Mouse (Mus musculus) CD4-positive helper T cell, adult 2 months (primary cell): ENCODE results near the gene Dffb.
A peak's percentile ranks its signal among the peaks of the same experiment; 100 is the strongest.

Source experiments
- DNase-seq: peaks from one replicate; pipeline ENCODE4 v3.0.0-alpha.2; 2012; ENCODE audit warnings: low read depth, missing footprints, low spot score

The Dffb gene

DNA sequence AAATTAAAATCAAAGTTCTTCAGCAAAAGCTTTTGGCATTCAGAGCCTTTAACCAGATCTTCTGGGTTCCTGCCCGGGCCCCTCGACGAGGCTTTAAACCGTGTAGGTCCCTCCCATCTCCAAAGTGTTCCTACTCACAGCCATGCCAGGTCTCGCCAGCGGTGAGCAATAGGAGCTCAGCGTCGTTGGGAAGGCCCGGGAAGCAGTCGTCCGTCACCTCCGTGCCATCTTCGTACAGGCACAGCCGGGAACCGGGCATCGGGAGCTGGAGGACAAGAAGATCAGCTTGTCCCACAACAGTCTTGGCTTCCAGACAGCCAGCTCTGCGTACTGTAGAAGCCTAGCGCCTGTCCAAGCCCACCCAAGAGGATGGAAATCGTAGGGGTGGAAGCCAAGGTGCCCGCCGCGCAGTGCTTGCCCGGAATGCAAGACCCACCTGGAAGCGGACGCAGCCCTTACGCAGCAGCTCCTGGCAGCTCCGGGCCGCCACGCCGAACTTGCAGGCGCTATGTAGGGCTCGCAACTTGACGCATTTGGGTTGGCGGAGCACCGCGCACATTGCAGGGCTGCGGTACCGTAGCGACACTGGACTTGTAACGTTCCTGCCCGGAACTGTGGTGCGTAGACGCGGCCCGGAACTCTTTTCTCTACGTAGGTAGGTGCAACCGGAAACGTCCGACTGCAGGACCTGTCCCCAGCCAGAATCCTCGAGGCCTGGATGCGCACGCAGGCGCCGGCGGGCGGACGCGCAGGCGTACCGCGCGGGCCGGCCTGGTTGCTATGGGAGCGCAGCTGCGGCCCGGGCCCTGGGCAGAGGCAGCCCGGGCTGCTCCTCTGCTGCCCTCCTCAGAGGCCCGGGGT is at the start of gene Dffb, which contains the start of gene Cep104:
Gene Dffb, minus strand, starts transcription at position 696 of the 861 bp plus-strand sequence.
Gene Cep104, plus strand, starts transcription at position 764 of the 861 bp plus-strand sequence.
- DNase-seq: peak; percentile 92

- no peak for DNase-seq
Observed at GRCm38 (mm10) chr4:154023754-154024601, 49.1 kb upstream of the Dffb start.

DNA sequence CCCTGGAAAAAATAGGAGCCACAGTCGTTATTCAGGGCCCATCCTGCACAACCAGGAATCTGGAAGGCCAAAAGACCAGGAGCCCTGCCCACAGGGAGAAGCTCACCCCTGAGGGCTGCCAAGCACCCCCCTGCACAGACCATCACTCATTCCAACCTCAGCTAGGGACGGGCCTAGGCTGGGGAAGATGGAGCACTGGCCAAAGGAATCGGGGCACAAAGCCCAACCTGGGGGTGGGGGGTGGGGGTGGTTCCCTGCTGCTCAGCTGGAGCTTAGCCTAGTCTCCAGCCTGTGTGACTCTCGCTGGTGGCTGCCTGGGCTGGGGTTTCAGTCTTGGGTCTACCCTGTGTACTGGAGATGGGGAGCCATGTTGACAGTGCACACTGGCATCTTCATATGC is 47.9 kb upstream of the Dffb start:
- no peak for DNase-seq

DNA sequence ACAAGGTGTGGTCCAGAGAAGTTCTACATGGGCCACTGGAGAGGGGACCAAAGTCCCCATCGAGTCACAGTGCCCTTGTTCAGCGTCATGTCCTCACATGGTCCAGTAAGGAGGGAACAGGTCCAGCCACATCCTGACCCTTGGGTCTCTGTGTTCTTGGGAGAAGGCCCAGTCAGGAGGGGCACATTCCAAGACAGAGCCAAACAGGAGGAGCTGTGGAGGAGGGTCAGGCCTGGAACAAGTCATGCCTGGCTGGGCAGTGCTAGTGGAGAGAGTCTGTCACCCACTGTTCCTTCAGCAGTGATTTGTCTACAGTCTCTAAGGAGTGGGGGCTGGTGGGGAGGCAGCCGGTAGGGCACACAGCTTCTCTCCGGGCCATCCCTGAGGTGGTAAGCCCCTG is 47.5 kb upstream of the Dffb start:
- no peak for DNase-seq

- DNase-seq: no peak
Observed at GRCm38 (mm10) chr4:154021432-154021831, 46.5 kb upstream of the Dffb start.

GRCm38 (mm10) chr4:154019571-154019970 is 44.6 kb upstream of the Dffb start:
- peak; percentile 29 for DNase-seq

DNA sequence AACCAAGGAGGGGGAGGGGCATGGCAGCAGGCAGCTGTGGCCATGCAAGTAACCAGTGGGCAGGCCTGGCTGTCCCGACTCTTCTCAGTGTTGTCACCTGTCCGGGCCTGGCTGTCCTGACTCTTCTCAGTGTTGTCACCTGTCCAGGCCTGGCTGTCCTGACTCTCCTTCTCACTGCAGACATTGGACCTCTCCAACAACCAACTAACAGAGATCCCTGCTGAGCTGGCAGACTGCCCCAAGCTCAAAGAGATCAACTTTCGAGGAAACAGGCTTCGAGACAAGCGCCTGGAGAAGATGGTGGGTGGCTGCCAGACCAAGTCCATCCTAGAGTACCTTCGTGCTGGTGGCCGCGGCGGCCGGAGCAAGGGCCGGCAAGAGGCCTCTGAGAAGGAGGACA is 40.5 kb upstream of the Dffb start:
- no peak for DNase-seq

GRCm38 (mm10) chr4:154012132-154012882 is 37.4 kb upstream of the Dffb start:
- DNase-seq: peak; percentile 52

- peak; percentile 84 for DNase-seq
Observed at GRCm38 (mm10) chr4:154011646-154012089, 36.7 kb upstream of the Dffb start, which contains the start of gene Lrrc47. Gene Lrrc47, plus strand, starts transcription at chr4:154011731.

- no peak for DNase-seq
Observed at GRCm38 (mm10) chr4:154010907-154011645, 36.1 kb upstream of the Dffb start.

DNA sequence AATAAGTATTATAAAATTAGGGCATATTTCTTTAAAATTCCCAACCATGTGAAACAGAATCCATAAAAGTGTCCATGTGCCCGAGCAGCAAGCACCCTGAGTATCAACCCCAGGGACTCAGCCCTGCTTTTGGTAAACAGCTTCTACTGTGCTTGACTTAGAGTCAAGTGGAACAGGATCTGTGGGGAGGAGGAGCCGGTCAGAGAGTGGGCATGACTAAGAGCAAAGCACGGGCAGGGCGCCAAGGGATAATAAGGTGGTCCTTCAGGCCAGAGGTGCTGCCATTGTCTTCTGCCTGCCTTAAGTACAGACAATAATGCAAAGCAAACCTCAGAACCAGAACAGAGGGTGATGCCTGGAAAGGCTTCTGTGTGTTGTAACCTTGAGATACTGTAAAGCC is 32.8 kb upstream of the Dffb start:
- DNase-seq: no peak

DNA sequence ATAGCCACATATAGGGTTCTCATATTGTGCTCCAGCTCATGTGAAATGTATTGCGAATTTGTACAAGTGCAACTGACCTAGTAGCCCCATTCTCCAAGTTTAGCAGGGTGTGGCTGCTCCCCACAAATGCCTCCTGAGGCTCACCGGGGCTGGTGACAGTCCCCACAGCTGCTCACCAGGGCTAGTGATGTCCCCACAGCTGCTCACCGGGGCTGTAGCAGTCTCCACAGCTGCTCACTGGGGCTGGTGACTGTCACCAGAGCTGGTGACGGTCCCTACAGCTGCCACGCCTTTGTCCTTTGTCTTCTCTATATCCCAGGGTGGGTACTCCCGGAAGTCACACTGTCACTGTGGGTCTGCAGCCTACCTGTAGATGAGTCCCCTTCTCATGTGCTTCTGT is 31.3 kb upstream of the Dffb start:
- DNase-seq: no peak

GRCm38 (mm10) chr4:154005488-154005887 is 30.6 kb upstream of the Dffb start:
- no peak for DNase-seq

DNA sequence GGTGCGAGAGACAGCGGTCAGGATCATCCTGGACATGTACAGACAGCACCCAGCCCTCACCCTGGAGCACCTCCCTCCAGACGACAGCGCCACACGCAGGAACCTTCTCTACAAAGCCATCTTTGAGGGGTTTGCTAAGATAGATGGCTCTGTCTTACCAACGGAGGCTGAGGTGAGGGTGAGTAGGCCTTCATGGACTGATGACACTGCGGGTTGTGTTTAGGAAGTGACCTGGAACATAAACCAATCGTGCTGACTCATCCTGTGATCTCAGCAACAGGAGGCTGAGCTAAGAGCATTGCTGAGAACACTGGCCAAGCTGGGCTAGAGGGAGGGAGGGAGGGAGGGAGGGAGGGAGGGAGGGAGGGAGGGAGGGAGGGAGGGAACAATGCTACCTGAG is 18.6 kb upstream of the Dffb start:
- no peak for DNase-seq

- DNase-seq: no peak
Observed at GRCm38 (mm10) chr4:153992715-153993114, 17.8 kb upstream of the Dffb start.

DNA sequence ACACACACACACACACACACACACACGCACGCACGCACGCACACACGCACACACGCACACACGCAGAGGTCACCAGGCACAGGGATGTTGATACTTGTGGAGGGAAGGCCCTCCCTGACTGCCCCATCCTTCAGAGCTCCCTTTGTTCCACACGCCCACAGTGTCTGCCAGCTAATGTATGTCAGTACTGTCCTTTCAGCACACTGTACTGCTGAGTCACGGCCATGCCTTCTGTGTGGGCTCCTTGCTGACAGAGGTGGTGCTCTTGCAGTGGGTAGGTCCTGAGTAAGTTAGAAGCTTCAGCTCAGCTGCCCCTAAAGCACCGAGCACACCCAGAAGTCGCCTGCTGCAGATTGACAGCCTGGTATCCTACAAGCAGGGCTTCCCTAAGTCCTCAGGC is 5.5 kb upstream of the Dffb start:
- no peak for DNase-seq

DNA sequence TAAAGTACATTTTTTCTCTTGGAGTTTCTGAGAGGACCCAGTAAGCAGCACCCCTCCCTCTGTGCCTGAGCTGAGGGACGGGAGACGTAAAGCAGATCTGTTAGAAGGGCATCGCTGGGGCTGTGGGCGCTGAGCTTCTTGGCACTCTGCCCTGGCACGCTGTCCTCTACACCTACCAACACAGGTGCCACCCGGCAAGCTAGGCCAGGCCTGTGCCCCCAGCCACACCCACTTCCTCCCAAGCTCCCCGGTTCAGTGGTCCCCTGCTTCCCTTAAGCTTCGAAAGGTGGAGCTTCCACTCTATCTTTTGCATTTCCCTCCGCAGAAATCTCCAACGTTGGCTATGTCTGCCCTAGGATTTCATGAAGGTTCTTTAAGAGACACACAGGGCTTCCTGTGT is 4.3 kb upstream of the Dffb start:
- DNase-seq: no peak

DNA sequence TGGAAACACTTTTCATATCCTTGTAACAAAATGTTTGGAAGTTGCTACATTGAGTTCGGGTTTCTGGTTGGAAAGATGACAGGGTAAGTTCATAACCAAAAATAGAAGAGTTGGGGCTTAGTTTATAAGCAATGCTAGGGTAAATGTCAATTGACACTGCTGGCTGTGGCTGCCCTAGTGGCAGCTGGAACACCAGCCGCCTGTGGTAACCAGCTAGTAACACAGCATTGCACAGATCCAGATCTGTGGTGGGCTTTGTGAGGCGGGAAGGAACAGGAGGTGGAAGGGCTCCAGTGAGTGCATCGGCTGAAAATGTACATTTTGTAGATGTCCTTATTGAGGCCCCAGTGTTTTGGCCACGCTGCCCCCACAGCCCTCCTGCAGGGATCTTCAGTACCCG is 842 bp upstream of the Dffb start:
- DNase-seq: peak; percentile 15

GRCm38 (mm10) chr4:153975292-153975662 is 351 bp upstream of the Dffb start:
- DNase-seq: no peak

DNA sequence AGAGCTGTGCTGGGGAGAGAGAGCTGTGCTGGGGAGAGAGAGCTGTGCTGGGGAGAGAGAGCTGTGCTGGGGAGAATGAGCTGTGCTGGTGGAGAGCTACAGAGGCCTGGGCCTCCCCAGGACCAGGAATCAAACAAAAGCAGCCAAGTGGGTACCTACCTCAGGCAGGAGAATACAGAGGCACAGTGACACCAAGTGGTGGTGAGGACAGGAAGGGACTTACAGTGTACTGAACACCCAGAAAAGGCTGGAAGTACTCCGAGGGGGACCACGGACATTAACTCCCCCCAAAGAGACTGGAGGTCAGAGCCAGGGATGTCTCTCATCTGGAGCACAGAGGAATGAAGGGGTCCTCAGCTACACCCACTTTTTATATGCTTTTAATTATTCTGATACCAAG is 6.9 kb downstream of the Dffb start:
- no peak for DNase-seq

- no peak for DNase-seq
Observed at GRCm38 (mm10) chr4:153967556-153967955, 7.4 kb downstream of the Dffb start.
